Mouse (Mus musculus): ENCODE measurements around the gene Zfp697.
"Not testable (repeated sequence)": the region's sequence is repeated elsewhere in the genome, so short reads cannot be mapped to it uniquely, and the experiment has no call there.

Gene Zfp697

GRCm38 (mm10) chr3:98422926-98423325, 40.7 kb downstream of the Zfp697 start:
- no peak for DNase-seq

- DNase-seq = no peak
These were observed 44.5 kb downstream of the Zfp697 start for GRCm38 (mm10) chr3:98426749-98427148.

GRCm38 (mm10) chr3:98427260-98427599, 45.0 kb downstream of the Zfp697 start:
- DNase-seq = no peak

- DNase-seq = peak; percentile 76 to 79
These were observed 45.6 kb downstream of the Zfp697 start for GRCm38 (mm10) chr3:98427600-98428448.

- peak; percentile 48 to 49 for DNase-seq
These were observed 46.2 kb downstream of the Zfp697 start for GRCm38 (mm10) chr3:98428449-98428775.

GRCm38 (mm10) chr3:98428928-98429525, 46.8 kb downstream of the Zfp697 start:
- peak; percentile 20 to 23 for DNase-seq

GRCm38 (mm10) chr3:98434088-98434816, 52.0 kb downstream of the Zfp697 start:
- no peak for DNase-seq

- DNase-seq = no peak
These were observed 52.8 kb downstream of the Zfp697 start for GRCm38 (mm10) chr3:98435030-98435429.

- DNase-seq = peak in 1 of 2 experiments; percentile 5
These were observed 60.0 kb downstream of the Zfp697 start for GRCm38 (mm10) chr3:98442245-98442644.

GRCm38 (mm10) chr3:98443149-98443779, 61.0 kb downstream of the Zfp697 start:
- DNase-seq = peak; percentile 19 to 24

GRCm38 (mm10) chr3:98443924-98444323, 61.7 kb downstream of the Zfp697 start:
- not testable (repeated sequence) for DNase-seq

GRCm38 (mm10) chr3:98453786-98454185, 71.5 kb downstream of the Zfp697 start:
- DNase-seq = not testable (repeated sequence)

- not testable (repeated sequence) for DNase-seq
These were observed 74.8 kb downstream of the Zfp697 start, which contains the start of gene Gm4450 for GRCm38 (mm10) chr3:98457026-98457425. Gm4450 (minus strand) TSS chr3:98457126.

- DNase-seq = not testable (repeated sequence)
These were observed 87.1 kb downstream of the Zfp697 start for GRCm38 (mm10) chr3:98469323-98469722.

GRCm38 (mm10) chr3:98471057-98471456, 88.8 kb downstream of the Zfp697 start:
- DNase-seq = not testable (repeated sequence)

GRCm38 (mm10) chr3:98471499-98471898, 89.2 kb downstream of the Zfp697 start:
- DNase-seq = not testable (repeated sequence)

- not testable (repeated sequence) for DNase-seq
These were observed 111.9 kb downstream of the Zfp697 start for GRCm38 (mm10) chr3:98494184-98494583.

- DNase-seq = not testable (repeated sequence)
These were observed 112.8 kb downstream of the Zfp697 start for GRCm38 (mm10) chr3:98495055-98495454.

GRCm38 (mm10) chr3:98496762-98497161, 114.5 kb downstream of the Zfp697 start:
- not testable (repeated sequence) for DNase-seq

GRCm38 (mm10) chr3:98497401-98497800, 115.1 kb downstream of the Zfp697 start:
- not testable (repeated sequence) for DNase-seq

GRCm38 (mm10) chr3:98507229-98507628, 125.0 kb downstream of the Zfp697 start:
- DNase-seq = not testable (repeated sequence)

- DNase-seq = not testable (repeated sequence)
These were observed 128.2 kb downstream of the Zfp697 start, which contains the start of gene Hsd3b4 for GRCm38 (mm10) chr3:98510414-98510813. Hsd3b4 (minus strand) TSS chr3:98510514.

- DNase-seq = not testable (repeated sequence)
These were observed 140.5 kb downstream of the Zfp697 start for GRCm38 (mm10) chr3:98522779-98523178.
